Comparison of ENCODE assay signal across 10 mouse cellular contexts in the genomic region with DNA sequence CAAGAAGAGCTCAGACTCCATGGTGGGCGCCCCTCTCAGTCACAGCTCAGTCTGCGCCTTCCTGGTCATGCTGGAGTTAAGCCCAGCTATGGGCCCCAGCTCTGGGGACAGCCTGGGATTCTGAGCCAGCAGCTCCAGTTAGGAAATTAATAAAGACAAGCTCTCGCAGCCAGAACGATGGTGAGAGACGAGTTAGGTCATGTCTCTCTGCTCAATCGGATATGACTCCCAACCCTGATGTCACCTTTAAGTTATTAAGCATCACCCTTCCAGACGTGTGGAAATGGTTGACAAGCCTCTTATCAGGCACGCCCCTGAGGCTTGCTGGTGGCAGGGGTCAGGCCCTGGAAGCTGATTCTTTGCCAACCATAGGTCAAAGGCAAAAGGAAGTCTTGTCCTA. TPM values are rescaled to one million over a fixed set of nuclear protein-coding genes. Genes with fewer than 3 reads are reported as not detected.
DNase-seq lines count a peak whose midpoint lies in the region; ATAC-seq and TF ChIP-seq lines count a peak whose summit lies in the region.
"Had no signal": no experiment of that assay in that cellular context is flagged by ENCODE, and none has a peak within 500 bp of the region (broad histone marks: within the 10 kb centered on the region; RNA-seq: fewer than 3 reads in every experiment).

No protein-coding gene starts in this region.

- H3K4me1 ChIP-seq in kidney, adult 2 months (ENCODE audit: control insufficient read depth, insufficient read depth, low read length) = no peaks in the 10 kb centered on the region
- H3K4me1 ChIP-seq in kidney, embryonic 14.5 days (ENCODE audit: control insufficient read depth, insufficient read depth, low read length) = peaks cover 16% of the 10 kb centered on the region; the same call in 1 of the 2 replicates
- H3K4me1 ChIP-seq in embryonic facial prominence, embryonic 10.5 days = peaks cover 65% of the 10 kb centered on the region
- H3K4me1 ChIP-seq in hindbrain, embryonic 16.5 days (ENCODE audit: control insufficient read depth, insufficient read depth, low read depth, low read length) = peaks cover 11% of the 10 kb centered on the region

- DNase-seq in kidney, adult 2 months = peak; percentile 71
- DNase-seq in MN1 (ENCODE audit: low spot score) = peak; percentile 37
- no peak for DNase-seq in embryonic facial prominence, embryonic 10.5 days (ENCODE audit: low spot score)
- DNase-seq in heart, postnatal 25 days (ENCODE audit: low spot score) = peak; percentile 36
- no peak for DNase-seq in T-cell, adult 2 months (ENCODE audit: low spot score)
- DNase-seq: adrenal gland, postnatal 36 days; cerebellum, adult 2 months had no signal

- WGBS in kidney, adult 2 months = 58% methylated on average over 8 of the region's 8 CpGs
- WGBS in kidney, embryonic 14.5 days = 55% methylated on average over 8 of the region's 8 CpGs
- WGBS in embryonic facial prominence, embryonic 10.5 days = 48% methylated on average over 8 of the region's 8 CpGs
- WGBS in hindbrain, embryonic 16.5 days = 64% methylated on average over 8 of the region's 8 CpGs

- no peak for TF ChIP-seq CTCF in kidney, adult 2 months (conservative IDR thresholded peaks at IDR 0.05; ENCODE audit: insufficient read depth, insufficient read length, low read depth, low read length)

- no peaks in the 10 kb centered on the region for H3K9me3 ChIP-seq in kidney, embryonic 14.5 days (ENCODE audit: control insufficient read depth, low read length)
- H3K9me3 ChIP-seq in embryonic facial prominence, embryonic 10.5 days = no peaks in the 10 kb centered on the region
- H3K9me3 ChIP-seq in hindbrain, embryonic 16.5 days (ENCODE audit: control insufficient read depth, low read length) = no peaks in the 10 kb centered on the region
- H3K9me3 ChIP-seq: hindbrain, embryonic 15.5 days had no signal

- ATAC-seq in kidney, embryonic 14.5 days (ENCODE audit: low FRiP score, low TSS enrichment) = no peak
- ATAC-seq in hindbrain, embryonic 16.5 days = no peak

- intact Hi-C loops in heart, postnatal 25 days (cut with DNase I) = no loop called here

- H3K9ac ChIP-seq in kidney, embryonic 14.5 days (ENCODE audit: low read depth, low read length) = no peak overlapping the region
- H3K9ac ChIP-seq in hindbrain, embryonic 16.5 days (ENCODE audit: low read depth, low read length) = no peak overlapping the region
- H3K9ac ChIP-seq: hindbrain, embryonic 15.5 days had no signal

- no peaks in the 10 kb centered on the region for H3K27me3 ChIP-seq in kidney, adult 2 months (replicated peaks; ENCODE audit: control insufficient read depth, insufficient read depth, low read length)
- H3K27me3 ChIP-seq in kidney, embryonic 14.5 days (ENCODE audit: control insufficient read depth, insufficient read depth, low read length) = no peaks in the 10 kb centered on the region
- peaks cover 10% of the 10 kb centered on the region; the same call in 1 of the 2 replicates for H3K27me3 ChIP-seq in embryonic facial prominence, embryonic 10.5 days (replicated peaks; ENCODE audit: low read depth, poor library complexity, severe bottlenecking)
- no peaks in the 10 kb centered on the region for H3K27me3 ChIP-seq in hindbrain, embryonic 16.5 days (replicated peaks; ENCODE audit: control insufficient read depth, insufficient read depth, low read length)
- H3K27me3 ChIP-seq: hindbrain, embryonic 15.5 days had no signal

- H3K36me3 ChIP-seq in kidney, adult 2 months (ENCODE audit: control insufficient read depth, insufficient read depth, low read length) = no peaks in the 10 kb centered on the region
- H3K36me3 ChIP-seq in kidney, embryonic 14.5 days (ENCODE audit: control insufficient read depth, insufficient read depth, low read length) = no peaks in the 10 kb centered on the region; the same call in 1 of the 2 replicates
- H3K36me3 ChIP-seq in embryonic facial prominence, embryonic 10.5 days (replicated peaks) = no peaks in the 10 kb centered on the region
- H3K36me3 ChIP-seq in hindbrain, embryonic 16.5 days (ENCODE audit: control insufficient read depth, insufficient read depth, low read length) = no peaks in the 10 kb centered on the region
- H3K36me3 ChIP-seq: hindbrain, embryonic 15.5 days had no signal

- no peak overlapping the region for H3K4me3 ChIP-seq in kidney, adult 2 months (ENCODE audit: insufficient read depth, low read depth, low read length)
- H3K4me3 ChIP-seq in kidney, embryonic 14.5 days (ENCODE audit: low read length) = no peak overlapping the region
- no peak overlapping the region for H3K4me3 ChIP-seq in embryonic facial prominence, embryonic 10.5 days
- H3K4me3 ChIP-seq in hindbrain, embryonic 16.5 days (ENCODE audit: low read length) = no peak overlapping the region
- H3K4me3 ChIP-seq: hindbrain, embryonic 15.5 days had no signal

- H3K27ac ChIP-seq in kidney, adult 2 months (ENCODE audit: insufficient read depth, low read depth, low read length) = no peak overlapping the region
- H3K27ac ChIP-seq in kidney, embryonic 14.5 days (ENCODE audit: low read depth, low read length) = no peak overlapping the region
- 0 out of 2 replicates have a peak overlapping the region, but pooled peaks have one; percentile 4 for H3K27ac ChIP-seq in embryonic facial prominence, embryonic 10.5 days (replicated peaks)
- H3K27ac ChIP-seq in hindbrain, embryonic 16.5 days (ENCODE audit: low read depth, low read length) = no peak overlapping the region
- H3K27ac ChIP-seq: hindbrain, embryonic 15.5 days had no signal

- no peak for TF ChIP-seq POLR2A in kidney, adult 2 months (IDR thresholded peaks at IDR 0.05; ENCODE audit: low read depth, low read length)

- H3K4me2 ChIP-seq in kidney, embryonic 14.5 days (replicated peaks; ENCODE audit: low read depth, low read length) = no peak overlapping the region
- no peak overlapping the region for H3K4me2 ChIP-seq in hindbrain, embryonic 16.5 days (ENCODE audit: low read length)
- H3K4me2 ChIP-seq: hindbrain, embryonic 15.5 days had no signal

RNA-seq across cellular contexts. Expression of gene Meox1, which starts 20.3 kb away (rescaled TPM):
- polyA plus RNA-seq in kidney, adult 2 months (2012; rRNA removed) = 3.5 and 4.8 TPM in 2 replicates
- 12.7 and 15.6 TPM in 2 replicates for polyA plus RNA-seq in kidney, embryonic 14.5 days (2014; fragmentation: Nextera tagmentation; extraction: Ambion mirVana)
- polyA plus RNA-seq in embryonic facial prominence, embryonic 10.5 days (2016; fragmentation: Nextera tagmentation; extraction: Ambion mirVana) = 1.9 and 2.9 TPM in 2 replicates
- 1 to 10 TPM; 7.8 to 9.9 TPM for total RNA-seq in heart, postnatal 25 days (2021)
- polyA plus RNA-seq in hindbrain, embryonic 16.5 days (2015; fragmentation: Nextera tagmentation; extraction: Ambion mirVana) = 0.96 and 0.99 TPM in 2 replicates

Comparison
In these comparisons a context has a peak if more than half of its experiments do, and no peak if none do; other contexts are left out.
1. DNase-seq: peak in kidney, adult 2 months (single experiment), MN1 (single experiment) and heart, postnatal 25 days (single experiment); none in embryonic facial prominence, embryonic 10.5 days (single experiment) and T-cell, adult 2 months (single experiment).